8 mouse cellular contexts compared by ENCODE assay signal in genomic region chr10:57463298-57463697, GRCm38 (mm10). TPM values are rescaled to one million over a fixed set of nuclear protein-coding genes. Genes with fewer than 3 reads are reported as not detected.
DNase-seq lines count a peak whose midpoint lies in the region; ATAC-seq lines count a peak whose summit lies in the region.
"Not testable (repeated sequence)": the region's sequence is repeated elsewhere in the genome, so short reads cannot be mapped to it uniquely, and the experiment has no call there.

No protein-coding gene starts in this region.

- H3K9me3 ChIP-seq in midbrain, embryonic 14.5 days (ENCODE audit: control insufficient read depth, low read length) = not testable (repeated sequence)

- not testable (repeated sequence) for H3K27ac ChIP-seq in midbrain, embryonic 14.5 days (replicated peaks; ENCODE audit: low read depth, low read length)

- H3K36me3 ChIP-seq in midbrain, embryonic 14.5 days (ENCODE audit: control insufficient read depth, insufficient read depth, low read length); splenic B cell, adult 2 months (ENCODE audit: control insufficient read depth, insufficient read depth, low read length, poor library complexity, severe bottlenecking): not testable (repeated sequence)

- not testable (repeated sequence) for H3K4me3 ChIP-seq in midbrain, embryonic 14.5 days (replicated peaks; ENCODE audit: low read depth, low read length)

- H3K4me1 ChIP-seq in midbrain, embryonic 14.5 days (ENCODE audit: control insufficient read depth, insufficient read depth, low read length) = not testable (repeated sequence)

- DNase-seq in CD4-positive, CD25-positive, alpha-beta regulatory T cell, adult 2 months (ENCODE audit: low read depth, low spot score) = peak; percentile 76
- DNase-seq in adrenal gland, adult (ENCODE audit: inconsistent age in 2 of 2, low spot score in 1 of 2) = peak; percentile 34 to 80
- DNase-seq in cerebellum, postnatal 25 days = peak; percentile 26 to 60
- peak; percentile 76 for DNase-seq in induced T-regulatory cell, adult 2 months (ENCODE audit: low read depth)
- peak; percentile 20 for DNase-seq in liver
- DNase-seq in midbrain, embryonic 14.5 days = peak; percentile 78
- peak; percentile 87 for DNase-seq in splenic B cell, adult 2 months (ENCODE audit: low read depth, low spot score)

- peak; percentile 92 for ATAC-seq in frontal cortex, adult (ENCODE audit: low TSS enrichment)
- ATAC-seq in midbrain, embryonic 14.5 days (ENCODE audit: low FRiP score, low TSS enrichment) = not testable (repeated sequence)

- not testable (repeated sequence) for H3K9ac ChIP-seq in midbrain, embryonic 14.5 days (replicated peaks; ENCODE audit: low read length)

- not testable (repeated sequence) for H3K4me2 ChIP-seq in midbrain, embryonic 14.5 days (ENCODE audit: low read length)

- H3K27me3 ChIP-seq in midbrain, embryonic 14.5 days (ENCODE audit: control insufficient read depth, insufficient read depth, low read length); splenic B cell, adult 2 months (ENCODE audit: control insufficient read depth, insufficient read depth, low read length, poor library complexity, severe bottlenecking): not testable (repeated sequence)

- WGBS in midbrain, embryonic 14.5 days = 29% methylated on average over 10 of the region's 10 CpGs

RNA-seq across cellular contexts. Expression of gene Hsf2, which starts 22.9 kb away (rescaled TPM):
- polyA plus RNA-seq in midbrain, embryonic 14.5 days (2014; fragmentation: Nextera tagmentation; extraction: Ambion mirVana) = 68.2 and 71.4 TPM in 2 replicates

Comparison
In these comparisons a context has a peak if more than half of its experiments do, and no peak if none do; other contexts are left out.
1. DNase-seq: peak in every context shown above with its lines; median percentile 87 in splenic B cell, adult 2 months; 78 in midbrain, embryonic 14.5 days; 76 in CD4-positive, CD25-positive, alpha-beta regulatory T cell, adult 2 months; 76 in induced T-regulatory cell, adult 2 months; 57 in adrenal gland, adult; 43 in cerebellum, postnatal 25 days; 20 in liver.